Mouse (Mus musculus) G1E (cell line): ENCODE data around the gene Hoxb3.

Source experiments
- CTCF ChIP-seq: IDR thresholded peaks from 2 replicates; pipeline ENCODE4 v1.5.1; 2012; ENCODE audit warnings: low read depth, low read length, inconsistent platforms, mixed read lengths
- POLR2AphosphoS5 ChIP-seq: IDR thresholded peaks from 2 replicates; pipeline ENCODE4 v1.6.1; 2012; ENCODE audit warnings: low read depth, low read length, inconsistent platforms; ENCODE audit not compliant: insufficient replicate concordance
- TAL1 ChIP-seq: conservative IDR thresholded peaks from 2 replicates; pipeline ENCODE4 v1.6.1; 2012; ENCODE audit warnings: low read depth, low read length, inconsistent platforms, mixed read lengths

- TF ChIP-seq CTCF (no peak), TAL1 (no peak), POLR2AphosphoS5 (no peak)
Observed at GRCm38 (mm10) chr11:96354801-96355311, 31.7 kb downstream of the Hoxb3 start.
